ENCODE assay signal across 12 mouse cellular contexts in genomic region chr4:154674966-154675365, GRCm38 (mm10). TPM values are rescaled to one million over a fixed set of nuclear protein-coding genes. Genes with fewer than 3 reads are reported as not detected.
DNase-seq lines count a peak whose midpoint lies in the region; ATAC-seq lines count a peak whose summit lies in the region.
"Had no signal": no experiment of that assay in that cellular context is flagged by ENCODE, and none has a peak within 500 bp of the region (broad histone marks: within the 10 kb centered on the region; RNA-seq: fewer than 3 reads in every experiment).

No protein-coding gene starts in this region.

- H3K27me3 ChIP-seq in hindbrain, embryonic 13.5 days = peaks cover 70% of the 10 kb centered on the region
- no peaks in the 10 kb centered on the region for H3K27me3 ChIP-seq in hindbrain, embryonic 11.5 days (ENCODE audit: control insufficient read depth, insufficient read depth, low read length)
- peaks cover 61% of the 10 kb centered on the region for H3K27me3 ChIP-seq in forebrain, embryonic 10.5 days (ENCODE audit: poor library complexity, severe bottlenecking)
- no peaks in the 10 kb centered on the region for H3K27me3 ChIP-seq in limb, embryonic 11.5 days (ENCODE audit: control insufficient read depth, insufficient read depth, low read length)
- no peaks in the 10 kb centered on the region for H3K27me3 ChIP-seq in neural tube, embryonic 14.5 days (ENCODE audit: control insufficient read depth, insufficient read depth, low read length)

- peaks cover 18% of the 10 kb centered on the region for H3K4me1 ChIP-seq in hindbrain, embryonic 13.5 days (replicated peaks)
- H3K4me1 ChIP-seq in hindbrain, embryonic 11.5 days (replicated peaks; ENCODE audit: control insufficient read depth, insufficient read depth, low read length) = no peaks in the 10 kb centered on the region
- H3K4me1 ChIP-seq in forebrain, embryonic 10.5 days = peaks cover 23% of the 10 kb centered on the region
- H3K4me1 ChIP-seq in limb, embryonic 11.5 days (ENCODE audit: control insufficient read depth, insufficient read depth, low read length) = peaks cover 51% of the 10 kb centered on the region
- peaks cover 6% of the 10 kb centered on the region; the same call in 1 of the 2 replicates for H3K4me1 ChIP-seq in neural tube, embryonic 14.5 days (ENCODE audit: control insufficient read depth, insufficient read depth, low read length)

- no peak for DNase-seq in hindbrain, embryonic 11.5 days (ENCODE audit: low spot score)
- DNase-seq in forebrain, embryonic 10.5 days (ENCODE audit: extremely low spot score, low spot score) = no peak
- no peak for DNase-seq in limb, embryonic 11.5 days (ENCODE audit: low spot score)
- no peak for DNase-seq in adipocyte (ENCODE audit: low spot score)
- DNase-seq in right cerebral cortex, postnatal 4 days = no peak
- DNase-seq in spleen, postnatal 36 days (ENCODE audit: low spot score in 2 of 2) = no peak

- 26% methylated on average over 15 of the region's 15 CpGs for WGBS in hindbrain, embryonic 13.5 days
- 43% methylated on average over 15 of the region's 15 CpGs for WGBS in hindbrain, embryonic 11.5 days
- WGBS in forebrain, embryonic 10.5 days = 50% methylated on average over 15 of the region's 15 CpGs
- 30% methylated on average over 15 of the region's 15 CpGs for WGBS in limb, embryonic 11.5 days
- 15% methylated on average over 15 of the region's 15 CpGs for WGBS in neural tube, embryonic 14.5 days

- no peaks in the 10 kb centered on the region for H3K36me3 ChIP-seq in hindbrain, embryonic 13.5 days
- H3K36me3 ChIP-seq in hindbrain, embryonic 11.5 days (ENCODE audit: control insufficient read depth, insufficient read depth, low read length) = no peaks in the 10 kb centered on the region
- no peaks in the 10 kb centered on the region for H3K36me3 ChIP-seq in forebrain, embryonic 10.5 days (replicated peaks)
- no peaks in the 10 kb centered on the region for H3K36me3 ChIP-seq in limb, embryonic 11.5 days (ENCODE audit: control insufficient read depth, insufficient read depth, low read length)
- H3K36me3 ChIP-seq in neural tube, embryonic 14.5 days (ENCODE audit: control insufficient read depth, insufficient read depth, low read length) = no peaks in the 10 kb centered on the region

- no peak overlapping the region for H3K27ac ChIP-seq in hindbrain, embryonic 13.5 days
- no peak overlapping the region for H3K27ac ChIP-seq in hindbrain, embryonic 11.5 days (ENCODE audit: low read depth, low read length)
- H3K27ac ChIP-seq in forebrain, embryonic 10.5 days = no peak overlapping the region; the same call in 1 of the 2 replicates
- peak overlapping the region; percentile 31 for H3K27ac ChIP-seq in limb, embryonic 11.5 days (replicated peaks; ENCODE audit: low read depth, low read length)
- no peak overlapping the region for H3K27ac ChIP-seq in neural tube, embryonic 14.5 days (ENCODE audit: low read depth, low read length)

- H3K9ac ChIP-seq in hindbrain, embryonic 13.5 days = no peak overlapping the region
- H3K9ac ChIP-seq in hindbrain, embryonic 11.5 days (ENCODE audit: low read depth, low read length) = no peak overlapping the region
- 0 out of 2 replicates have a peak overlapping the region, but pooled peaks have one; percentile 38 for H3K9ac ChIP-seq in limb, embryonic 11.5 days (ENCODE audit: low read length)
- no peak overlapping the region for H3K9ac ChIP-seq in neural tube, embryonic 14.5 days (replicated peaks; ENCODE audit: low read depth, low read length)

- H3K4me3 ChIP-seq in hindbrain, embryonic 13.5 days = no peak overlapping the region
- H3K4me3 ChIP-seq in hindbrain, embryonic 11.5 days (ENCODE audit: low read depth, low read length) = no peak overlapping the region
- H3K4me3 ChIP-seq in forebrain, embryonic 10.5 days = peak overlapping the region; percentile 14; the same call in 1 of the 2 replicates
- H3K4me3 ChIP-seq in limb, embryonic 11.5 days (ENCODE audit: low read depth, low read length) = no peak overlapping the region
- H3K4me3 ChIP-seq in neural tube, embryonic 14.5 days (ENCODE audit: low read depth, low read length) = 0 out of 2 replicates have a peak overlapping the region, but pooled peaks have one; percentile 4

- ATAC-seq in hindbrain, embryonic 13.5 days (ENCODE audit: low FRiP score) = no peak
- ATAC-seq in hindbrain, embryonic 11.5 days (ENCODE audit: low FRiP score) = no peak
- ATAC-seq in limb, embryonic 11.5 days (ENCODE audit: insufficient number of reproducible peaks, low FRiP score, low TSS enrichment, low read depth) = no peak
- no peak for ATAC-seq in neural tube, embryonic 14.5 days (ENCODE audit: low read depth)
- ATAC-seq: intestine, postnatal 0 days; Patski had no signal

- H3K9me3 ChIP-seq in hindbrain, embryonic 13.5 days = no peaks in the 10 kb centered on the region
- H3K9me3 ChIP-seq in hindbrain, embryonic 11.5 days (ENCODE audit: control insufficient read depth, low read length) = no peaks in the 10 kb centered on the region
- no peaks in the 10 kb centered on the region for H3K9me3 ChIP-seq in forebrain, embryonic 10.5 days
- no peaks in the 10 kb centered on the region for H3K9me3 ChIP-seq in limb, embryonic 11.5 days (ENCODE audit: control insufficient read depth, low read length)
- no peaks in the 10 kb centered on the region for H3K9me3 ChIP-seq in neural tube, embryonic 14.5 days (ENCODE audit: control insufficient read depth, low read length)

- H3K4me2 ChIP-seq in hindbrain, embryonic 13.5 days = peak overlapping the region; percentile 28
- H3K4me2 ChIP-seq in hindbrain, embryonic 11.5 days (replicated peaks; ENCODE audit: low read depth, low read length) = no peak overlapping the region
- H3K4me2 ChIP-seq in limb, embryonic 11.5 days (ENCODE audit: low read depth, severe bottlenecking) = peak overlapping the region; percentile 30
- peak overlapping the region; percentile 37 for H3K4me2 ChIP-seq in neural tube, embryonic 14.5 days (ENCODE audit: low read depth, low read length)

RNA-seq across cellular contexts. Expression of gene Actrt2, which starts 7.3 kb away (rescaled TPM):
- not detected in 2 replicates for polyA plus RNA-seq in hindbrain, embryonic 13.5 days (2015; fragmentation: Nextera tagmentation; extraction: Ambion mirVana)
- not detected in 2 replicates for polyA plus RNA-seq in hindbrain, embryonic 11.5 days (2014; fragmentation: Nextera tagmentation; extraction: Ambion mirVana)
- not detected in 2 replicates for polyA plus RNA-seq in forebrain, embryonic 10.5 days (2016; fragmentation: Nextera tagmentation; extraction: Ambion mirVana)
- not detected in 2 replicates for polyA plus RNA-seq in limb, embryonic 11.5 days (2014; fragmentation: Nextera tagmentation; extraction: Ambion mirVana)
- not detected in 2 replicates for polyA plus RNA-seq in neural tube, embryonic 14.5 days (2014; fragmentation: Nextera tagmentation; extraction: Ambion mirVana)
- polyA plus RNA-seq: C2C12; intestine, postnatal 0 days; neural tube, embryonic 11.5 days; Patski had no signal

RNA-seq across cellular contexts. Expression of gene Prdm16, which starts 38.3 kb away (rescaled TPM):
- 16.1 and 17.2 TPM in 2 replicates for polyA plus RNA-seq in hindbrain, embryonic 13.5 days (2015; fragmentation: Nextera tagmentation; extraction: Ambion mirVana)
- polyA plus RNA-seq in hindbrain, embryonic 11.5 days (2014; fragmentation: Nextera tagmentation; extraction: Ambion mirVana) = 17.6 and 21.8 TPM in 2 replicates
- 40.1 and 43.1 TPM in 2 replicates for polyA plus RNA-seq in forebrain, embryonic 10.5 days (2016; fragmentation: Nextera tagmentation; extraction: Ambion mirVana)
- 78.2 and 87.1 TPM in 2 replicates for polyA plus RNA-seq in limb, embryonic 11.5 days (2014; fragmentation: Nextera tagmentation; extraction: Ambion mirVana)
- 4.6 and 5.7 TPM in 2 replicates for polyA plus RNA-seq in neural tube, embryonic 14.5 days (2014; fragmentation: Nextera tagmentation; extraction: Ambion mirVana)
- polyA plus RNA-seq: C2C12, Patski had no signal

Comparison
In these comparisons a context has a peak if more than half of its experiments do, and no peak if none do; other contexts are left out.
1. H3K4me3 ChIP-seq: peak in forebrain, embryonic 10.5 days (single experiment) and neural tube, embryonic 14.5 days (single experiment); none in hindbrain, embryonic 13.5 days (single experiment), hindbrain, embryonic 11.5 days (single experiment) and limb, embryonic 11.5 days (single experiment).